Mouse (Mus musculus) C2C12 (cell line): ENCODE results near the gene Dusp14.

Source experiments
- CTCF ChIP-seq: IDR thresholded peaks from one replicate; pipeline ENCODE4 v1.5.1; 2011; ENCODE audit not compliant: control insufficient read depth, insufficient read depth, insufficient read length
- USF1 ChIP-seq: IDR thresholded peaks from one replicate; pipeline ENCODE4 v1.6.1; 2011; ENCODE audit warnings: low read depth, mild to moderate bottlenecking, control low read depth, moderate library complexity

DNA sequence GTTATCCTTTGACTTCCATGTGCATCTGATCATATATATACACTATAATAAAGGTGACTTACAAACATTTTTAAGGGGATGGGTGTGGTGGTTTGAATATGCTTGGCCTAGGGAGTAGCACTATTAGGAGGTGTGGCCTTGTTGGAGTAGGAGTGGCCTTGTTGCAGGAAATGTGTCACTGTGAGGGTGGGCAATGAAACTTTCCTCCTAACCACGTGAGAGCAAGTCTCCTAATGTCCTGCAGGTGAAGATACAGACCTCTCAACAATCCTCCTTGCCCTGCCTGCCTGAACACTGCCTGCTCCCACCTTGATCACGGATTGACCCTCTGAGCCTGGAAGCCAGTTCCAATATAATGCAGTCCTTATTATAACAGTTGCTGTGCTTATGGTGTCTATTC lies 38.1 kb upstream of the Dusp14 start:
- no peak for TF ChIP-seq CTCF
- no peak for TF ChIP-seq USF1
